Mouse (Mus musculus) embryonic facial prominence, embryonic 12.5 days (tissue): ENCODE results near the gene Padi3. TPM values are rescaled to one million over a fixed set of nuclear protein-coding genes. Genes with fewer than 3 reads are reported as not detected.

Experiments used
- ATAC-seq: fragments of 200-750 bp; cut with Nextera tagmentation; 2 replicates; pipeline ENCODE4 v1.8.0; 2017; ENCODE audit not compliant: insufficient number of reproducible peaks, insufficient read depth, low FRiP score, low TSS enrichment
- H3K27ac ChIP-seq: fragments of 300-500 bp; sonication (generic); 2 replicates; pipeline ENCODE4 v1.5.1; 2016; ENCODE audit warnings: mild to moderate bottlenecking
- H3K27me3 ChIP-seq: fragments of 300-500 bp; sonication (generic); 2 replicates; pipeline ENCODE4 v1.6.1; 2016; ENCODE audit warnings: mild to moderate bottlenecking, moderate library complexity
- H3K36me3 ChIP-seq: fragments of 300-500 bp; sonication (generic); 2 replicates; pipeline ENCODE4 v1.6.1; 2016; ENCODE audit warnings: mild to moderate bottlenecking
- H3K4me1 ChIP-seq: fragments of 300-500 bp; sonication (generic); 2 replicates; pipeline ENCODE4 v1.6.1; 2016
- H3K4me2 ChIP-seq: fragments of 300-500 bp; sonication (generic); replicated peaks from 2 replicates; pipeline ENCODE4 v1.6.1; 2016; ENCODE audit warnings: mild to moderate bottlenecking, moderate library complexity
- H3K4me3 ChIP-seq: fragments of 300-500 bp; sonication (generic); 2 replicates; pipeline ENCODE4 v1.5.1; 2016; ENCODE audit warnings: mild to moderate bottlenecking
- H3K9ac ChIP-seq: fragments of 300-500 bp; sonication (generic); 2 replicates; pipeline ENCODE4 v1.6.1; 2016; ENCODE audit warnings: mild to moderate bottlenecking, moderate library complexity
- H3K9me3 ChIP-seq: fragments of 300-500 bp; sonication (generic); 2 replicates; pipeline ENCODE4 v1.6.1; 2016; ENCODE audit warnings: mild to moderate bottlenecking, moderate library complexity
- WGBS: fragments of 180-500 bp; shearing (Covaris S2); methylation state at CpG from one replicate; pipeline ENCODE4 v1.1.7; 2016; 5-methylcytosine and 5-hydroxymethylcytosine counted together
- polyA plus RNA-seq: library from polyadenylated mRNA; unstranded; fragments of >200 nt; fragmentation: Nextera tagmentation; extraction: Ambion mirVana; gene quantifications from 2 replicates; pipeline ENCODE4 v1.2.1, GENCODE M21; 2016

Padi3 gene
- polyA plus RNA-seq, 1 experiment from 2014 or later = 0.08 TPM

DNA sequence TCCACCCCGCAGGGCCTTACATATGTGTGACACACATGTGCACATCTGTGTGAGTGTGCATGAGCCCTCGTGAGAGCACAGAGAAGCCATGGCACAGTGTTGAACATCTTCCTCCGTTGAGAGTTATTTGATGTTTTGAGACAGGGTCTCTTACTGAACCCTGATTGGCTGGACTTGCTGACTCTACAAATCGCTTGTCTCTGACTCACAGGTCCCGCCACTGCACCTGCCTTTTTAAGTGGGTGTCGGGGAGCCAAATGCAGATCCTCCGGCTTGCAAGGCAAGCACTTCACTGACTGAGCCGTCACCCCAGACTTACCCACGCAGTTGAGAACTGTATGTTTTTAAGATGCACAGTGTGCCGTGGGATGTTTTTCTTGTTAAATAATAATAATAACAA lies 34.6 kb downstream of the Padi3 start:
- Histone ChIP-seq H3K27me3 (no peaks in the 10 kb centered on the region), H3K4me2 (no peak overlapping the region), H3K27ac (no peak overlapping the region), H3K4me1 (0 out of 2 replicates have a peak, but pooled peaks cover 4% of the 10 kb centered on the region), H3K4me3 (no peak overlapping the region), H3K36me3 (no peaks in the 10 kb centered on the region), H3K9me3 (no peaks in the 10 kb centered on the region), H3K9ac (no peak overlapping the region)
- 89% methylated on average over 10 of the region's 10 CpGs for WGBS
- no peak for ATAC-seq

DNA sequence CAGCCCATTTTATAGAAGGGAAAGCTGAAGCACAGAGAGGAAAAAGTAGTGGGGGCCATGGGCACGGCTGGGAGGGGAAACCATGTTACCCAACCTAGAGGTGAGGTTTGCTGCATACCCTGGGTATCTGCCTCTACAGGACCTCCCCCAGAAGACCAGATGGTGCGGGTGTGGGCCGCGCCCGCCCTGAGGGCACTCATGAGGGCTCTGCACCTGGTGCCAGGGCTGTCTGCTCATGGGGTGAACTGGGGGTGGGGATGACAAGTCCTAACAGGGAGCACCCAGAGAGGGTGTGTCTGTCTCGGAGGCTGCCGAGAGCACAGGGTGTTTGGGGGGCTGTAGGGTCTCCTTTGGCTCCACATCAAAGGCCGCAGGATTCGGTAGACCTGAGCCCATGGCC lies 35.6 kb downstream of the Padi3 start:
- Histone ChIP-seq H3K9me3 (no peaks in the 10 kb centered on the region), H3K36me3 (no peaks in the 10 kb centered on the region), H3K9ac (no peak overlapping the region), H3K4me2 (no peak overlapping the region), H3K4me3 (no peak overlapping the region), H3K27ac (no peak overlapping the region), H3K4me1 (0 out of 2 replicates have a peak, but pooled peaks cover 1% of the 10 kb centered on the region), H3K27me3 (no peaks in the 10 kb centered on the region)
- 92% methylated on average over 9 of the region's 9 CpGs for WGBS
- ATAC-seq = no peak

DNA sequence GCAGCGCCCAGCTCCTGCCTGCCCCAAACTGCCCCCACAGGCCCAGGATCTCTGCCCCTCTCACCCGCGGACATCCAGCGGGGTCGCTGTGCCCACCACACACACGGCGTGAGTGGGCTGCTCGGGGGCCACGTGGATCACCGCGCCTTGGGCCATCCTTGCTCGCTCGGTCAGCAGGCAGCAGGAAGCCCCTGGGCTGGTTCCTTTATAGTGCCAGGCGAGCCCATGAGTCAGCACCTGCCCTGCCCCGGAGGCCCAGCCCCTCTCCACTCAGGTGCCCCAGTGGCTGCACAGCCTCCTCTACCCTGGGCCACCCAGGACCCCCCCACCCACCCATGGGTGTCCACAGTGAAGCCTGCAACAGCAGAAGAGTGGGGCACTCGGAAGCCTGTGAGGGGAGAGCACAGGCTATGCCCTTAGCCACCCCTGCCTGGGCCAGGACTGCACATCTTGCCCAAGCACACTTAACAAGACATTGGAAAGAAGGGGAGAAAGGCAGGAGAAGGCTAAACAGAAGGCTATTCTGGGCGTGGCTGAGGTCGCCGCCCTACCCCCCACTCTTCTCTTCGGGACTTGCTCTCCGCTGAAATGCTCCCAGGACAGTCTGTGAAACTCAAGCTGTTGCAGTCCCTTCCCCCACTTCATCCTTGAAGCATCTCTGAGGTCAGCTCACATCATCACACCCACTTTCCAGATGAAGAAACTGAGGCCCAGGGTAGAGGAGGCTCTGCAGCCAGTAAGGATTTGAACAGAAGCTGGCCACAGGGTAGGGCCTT lies 36.2 kb downstream of the Padi3 start, which contains the start of gene Padi4:
Gene Padi4, minus strand, starts transcription at position 212 of the 776 bp plus-strand sequence.
- Histone ChIP-seq H3K4me1 (no peaks in the 10 kb centered on the region), H3K27ac (no peak within 1 kb of the TSS), H3K27me3 (no peaks in the 10 kb centered on the region), H3K4me2 (no peak within 1 kb of the TSS), H3K9ac (no peak within 1 kb of the TSS), H3K4me3 (no peak within 1 kb of the TSS), H3K36me3 (no peaks in the 10 kb centered on the region), H3K9me3 (no peaks in the 10 kb centered on the region)
- 83% methylated on average over 21 of the region's 21 CpGs for WGBS
- no peak for ATAC-seq

DNA sequence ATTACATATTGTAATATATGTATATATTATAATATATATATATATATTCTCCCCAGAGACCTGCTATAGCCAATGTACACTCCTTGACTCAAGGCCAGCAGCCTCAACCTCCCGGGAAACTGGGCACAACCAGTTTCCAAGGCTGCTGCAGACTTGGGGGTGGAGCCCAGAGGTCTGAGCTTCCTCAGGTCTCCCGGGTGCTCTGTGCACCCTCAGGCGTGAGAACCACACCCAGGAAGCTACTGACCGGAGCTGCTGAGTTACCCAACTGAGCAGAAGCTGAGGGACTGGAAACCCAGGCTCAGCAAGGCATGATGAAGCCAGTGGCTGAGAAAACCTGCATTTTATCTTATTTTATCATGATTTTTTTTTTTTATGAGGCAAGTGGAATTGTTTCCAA lies 39.4 kb downstream of the Padi3 start:
- Histone ChIP-seq H3K27me3 (no peaks in the 10 kb centered on the region), H3K4me3 (no peak overlapping the region), H3K9me3 (no peaks in the 10 kb centered on the region), H3K4me1 (no peaks in the 10 kb centered on the region), H3K9ac (no peak overlapping the region), H3K36me3 (no peaks in the 10 kb centered on the region), H3K27ac (no peak overlapping the region), H3K4me2 (no peak overlapping the region)
- ATAC-seq = no peak
- WGBS = 26% methylated on average over 4 of the region's 4 CpGs

DNA sequence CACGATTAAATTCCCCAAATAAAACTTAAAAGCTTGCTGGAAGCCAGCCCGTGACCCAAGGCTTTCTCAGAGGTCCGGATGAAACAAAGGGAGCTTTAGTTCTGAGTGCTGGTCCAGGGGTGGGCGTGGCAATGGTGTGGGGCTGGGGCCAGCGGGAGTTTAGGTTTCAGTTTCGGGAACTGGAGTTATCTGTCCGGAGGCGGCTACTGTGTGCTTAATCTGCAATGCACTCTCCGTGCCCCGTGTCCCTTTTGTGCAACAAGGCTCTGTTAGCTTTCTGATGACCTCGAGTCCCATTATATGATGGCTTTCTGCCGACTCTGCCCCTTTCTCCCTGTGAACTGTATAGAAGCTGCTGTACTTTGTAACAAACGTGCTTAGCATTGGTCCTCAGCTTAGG lies 40.0 kb downstream of the Padi3 start:
- Histone ChIP-seq H3K36me3 (no peaks in the 10 kb centered on the region), H3K4me2 (peak overlapping the region; percentile 32), H3K27me3 (no peaks in the 10 kb centered on the region), H3K4me3 (no peak overlapping the region), H3K9ac (0 out of 2 replicates have a peak overlapping the region, but pooled peaks have one; percentile 9), H3K27ac (no peak overlapping the region), H3K4me1 (no peaks in the 10 kb centered on the region), H3K9me3 (no peaks in the 10 kb centered on the region)
- ATAC-seq = no peak
- WGBS = 5% methylated on average over 13 of the region's 13 CpGs

DNA sequence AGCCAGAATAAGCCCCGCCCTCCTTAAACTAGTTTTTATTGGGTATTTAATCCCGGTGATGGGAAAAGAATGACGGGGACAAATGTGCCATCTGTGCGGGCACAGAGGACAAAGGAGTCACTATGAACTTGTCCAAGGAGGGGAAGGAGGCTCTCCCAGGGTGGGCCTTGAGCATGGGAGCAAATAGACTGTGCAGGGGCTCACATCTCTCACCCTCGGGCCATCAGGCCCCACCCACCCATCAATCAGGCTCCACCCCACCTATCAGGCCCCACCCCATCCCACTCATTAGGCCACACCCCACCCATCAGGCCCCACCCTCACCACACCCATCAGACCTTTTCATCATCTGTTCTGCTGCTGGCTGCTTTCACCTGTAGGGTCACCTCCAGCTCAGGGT lies 41.5 kb downstream of the Padi3 start:
- Histone ChIP-seq H3K9ac (no peak overlapping the region), H3K4me3 (no peak overlapping the region), H3K4me1 (no peaks in the 10 kb centered on the region), H3K9me3 (no peaks in the 10 kb centered on the region), H3K36me3 (no peaks in the 10 kb centered on the region), H3K27ac (no peak overlapping the region), H3K4me2 (no peak overlapping the region), H3K27me3 (no peaks in the 10 kb centered on the region)
- WGBS = 88% methylated on average over 5 of the region's 5 CpGs
- no peak for ATAC-seq

DNA sequence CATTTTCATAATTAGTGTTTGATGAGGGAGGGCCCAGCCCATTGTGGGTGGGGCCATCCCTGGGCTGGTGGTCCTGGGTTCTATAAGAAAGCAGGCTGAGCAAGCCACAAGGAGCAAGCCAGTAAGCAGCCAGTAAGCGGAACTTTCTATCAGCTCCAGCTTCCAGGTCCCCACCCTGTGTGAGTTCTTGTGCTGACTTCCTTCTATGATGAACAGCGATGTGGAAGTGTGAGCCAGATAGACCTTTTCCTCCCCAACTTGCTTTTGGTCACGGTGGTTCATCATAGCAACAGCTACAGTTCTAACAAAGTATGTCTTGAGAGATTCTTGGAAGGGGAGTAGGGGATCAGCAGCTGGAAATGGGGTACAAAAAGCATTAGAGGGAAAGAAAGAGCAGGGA lies 44.5 kb downstream of the Padi3 start:
- H3K27ac ChIP-seq = no peak overlapping the region
- H3K4me1 ChIP-seq = 0 out of 2 replicates have a peak, but pooled peaks cover 3% of the 10 kb centered on the region
- H3K36me3 ChIP-seq = no peaks in the 10 kb centered on the region
- no peaks in the 10 kb centered on the region for H3K9me3 ChIP-seq
- no peak overlapping the region for H3K4me3 ChIP-seq
- H3K27me3 ChIP-seq = no peaks in the 10 kb centered on the region
- no peak for ATAC-seq
- H3K9ac ChIP-seq = no peak overlapping the region
- H3K4me2 ChIP-seq = no peak overlapping the region
- 80% methylated on average over 3 of the region's 3 CpGs for WGBS

DNA sequence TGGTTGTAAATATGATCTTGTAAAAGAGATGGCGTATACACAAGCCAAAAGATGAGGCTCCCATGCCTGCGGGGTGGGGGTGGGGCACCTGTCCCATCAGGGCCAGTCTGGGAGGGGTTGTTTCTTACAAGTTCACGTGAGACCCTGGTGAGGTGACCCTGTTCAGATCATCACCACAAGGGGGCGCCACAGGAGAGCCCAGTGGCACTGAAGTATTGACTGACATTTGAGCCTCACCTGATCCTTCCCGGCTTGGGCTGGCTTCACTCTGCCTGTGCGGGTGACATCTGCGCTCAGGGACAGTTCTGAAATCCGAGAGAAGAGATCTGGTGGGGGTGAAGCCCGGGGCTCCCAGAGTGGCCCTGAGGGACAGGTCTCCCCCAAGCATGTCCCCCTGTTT lies 47.3 kb downstream of the Padi3 start:
- WGBS = 12% methylated on average over 9 of the region's 9 CpGs
- H3K9me3 ChIP-seq = no peaks in the 10 kb centered on the region
- ATAC-seq = no peak

DNA sequence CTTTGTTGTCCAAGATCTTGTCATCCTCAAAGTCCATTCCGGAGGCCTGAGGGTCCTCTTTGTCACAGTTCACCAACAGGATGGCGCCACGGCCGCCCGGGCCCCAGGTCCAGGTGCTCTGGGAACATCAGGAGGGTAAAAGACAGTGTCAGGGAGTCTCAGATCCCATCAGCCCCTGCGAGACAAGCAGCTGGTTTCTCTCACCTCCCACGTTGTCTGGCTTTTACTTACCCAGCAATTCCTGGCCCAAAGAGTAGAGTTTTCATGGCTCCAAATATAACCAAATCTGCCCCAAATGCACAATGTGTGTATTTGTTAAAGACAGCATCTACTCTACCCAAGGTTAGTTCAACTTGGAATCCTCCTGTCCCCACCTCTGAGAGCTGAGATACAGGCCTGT lies 48.8 kb downstream of the Padi3 start:
- Histone ChIP-seq H3K36me3 (no peaks in the 10 kb centered on the region), H3K4me1 (peaks cover 8% of the 10 kb centered on the region), H3K27me3 (no peaks in the 10 kb centered on the region), H3K27ac (no peak overlapping the region), H3K4me3 (no peak overlapping the region), H3K9me3 (no peaks in the 10 kb centered on the region), H3K4me2 (no peak overlapping the region), H3K9ac (no peak overlapping the region)
- 87% methylated on average over 7 of the region's 7 CpGs for WGBS
- no peak for ATAC-seq

More for the DNA sequence above, 47.3 kb downstream of the Padi3 start:
- Histone ChIP-seq H3K4me1 (peaks cover 3% of the 10 kb centered on the region), H3K9ac (no peak overlapping the region), H3K27ac (no peak overlapping the region), H3K4me2 (no peak overlapping the region), H3K27me3 (no peaks in the 10 kb centered on the region), H3K36me3 (no peaks in the 10 kb centered on the region), H3K4me3 (no peak overlapping the region)

DNA sequence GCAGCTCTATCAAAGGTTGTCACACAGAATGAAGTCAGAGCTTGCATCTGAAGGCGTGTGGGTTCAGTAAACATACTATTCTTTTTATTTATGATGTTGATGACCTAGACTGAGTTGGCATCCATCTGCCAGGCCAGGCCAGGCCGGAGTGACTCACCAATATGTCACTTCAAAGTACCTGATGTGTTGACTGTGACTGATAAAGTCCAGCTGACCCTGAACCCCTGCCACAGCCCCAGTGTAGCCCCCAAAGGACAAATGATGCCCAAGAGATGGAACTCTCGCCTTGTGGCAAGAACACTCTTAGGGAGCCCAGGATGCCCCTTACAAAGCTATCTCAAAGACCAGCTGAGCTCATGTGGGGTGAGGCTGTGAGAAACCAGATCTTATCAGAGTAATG lies 54.6 kb downstream of the Padi3 start:
- H3K4me1 ChIP-seq = peaks cover 5% of the 10 kb centered on the region
- no peak for ATAC-seq
- 0 out of 2 replicates have a peak, but pooled peaks cover 6% of the 10 kb centered on the region for H3K27me3 ChIP-seq
- WGBS = 82% methylated on average over 3 of the region's 3 CpGs
- H3K9me3 ChIP-seq = no peaks in the 10 kb centered on the region
- no peak overlapping the region for H3K27ac ChIP-seq
- no peak overlapping the region for H3K4me2 ChIP-seq
- no peak overlapping the region for H3K9ac ChIP-seq
- H3K36me3 ChIP-seq = no peaks in the 10 kb centered on the region
- no peak overlapping the region for H3K4me3 ChIP-seq

DNA sequence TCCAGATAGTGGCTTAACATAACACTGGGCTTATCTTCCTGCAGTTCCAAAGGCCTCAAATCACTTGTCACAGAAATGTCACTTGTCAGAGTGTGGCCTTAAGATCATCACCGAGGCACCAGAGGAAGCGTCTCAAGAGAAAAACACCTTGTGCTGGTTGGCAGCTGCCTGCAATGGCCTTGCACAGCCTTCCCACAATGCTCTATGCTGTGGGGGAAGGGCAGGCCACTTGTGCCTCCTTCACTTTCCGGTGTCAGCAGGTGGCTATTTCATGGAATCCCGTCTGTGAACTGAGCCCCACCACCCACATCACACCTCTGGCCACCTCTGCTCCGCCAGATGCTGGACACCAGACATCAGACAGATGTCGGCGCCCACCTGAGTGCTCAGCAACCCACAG lies 57.1 kb downstream of the Padi3 start:
- WGBS = 61% methylated on average over 7 of the region's 7 CpGs
- Histone ChIP-seq H3K4me1 (peaks cover 8% of the 10 kb centered on the region), H3K27me3 (0 out of 2 replicates have a peak, but pooled peaks cover 6% of the 10 kb centered on the region), H3K36me3 (no peaks in the 10 kb centered on the region), H3K4me2 (no peak overlapping the region), H3K27ac (no peak overlapping the region), H3K4me3 (no peak overlapping the region), H3K9me3 (no peaks in the 10 kb centered on the region), H3K9ac (no peak overlapping the region)
- ATAC-seq = no peak

DNA sequence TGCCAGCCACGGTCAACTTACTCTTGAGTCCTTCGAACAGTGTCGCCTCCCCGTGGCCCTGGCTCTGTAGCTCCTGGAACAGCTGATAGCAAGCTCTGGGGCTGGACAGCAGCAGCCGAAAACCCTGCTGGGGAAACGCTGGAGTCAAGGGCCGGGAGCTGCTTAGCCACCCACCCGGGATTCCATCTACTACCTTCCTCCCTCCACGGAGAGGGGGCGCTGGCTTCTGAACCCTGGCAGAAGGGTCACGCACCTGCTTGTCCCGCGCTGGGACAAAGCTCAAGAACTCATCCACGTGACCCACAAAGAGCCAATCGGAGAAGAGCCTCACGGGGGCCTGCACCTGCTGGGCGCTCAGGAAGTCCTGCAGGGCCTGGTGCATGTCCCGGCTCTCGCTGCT lies 60.1 kb downstream of the Padi3 start:
- ATAC-seq = no peak
- Histone ChIP-seq H3K4me1 (0 out of 2 replicates have a peak, but pooled peaks cover 3% of the 10 kb centered on the region), H3K9me3 (no peaks in the 10 kb centered on the region), H3K9ac (no peak overlapping the region), H3K27me3 (0 out of 2 replicates have a peak, but pooled peaks cover 6% of the 10 kb centered on the region), H3K27ac (no peak overlapping the region), H3K4me3 (no peak overlapping the region), H3K4me2 (peak overlapping the region; percentile 24; the same call in 1 of the 2 replicates), H3K36me3 (no peaks in the 10 kb centered on the region)
- 10% methylated on average over 19 of the region's 19 CpGs for WGBS
